Mouse (Mus musculus) mesoderm, embryonic 11.5 days (tissue): ENCODE results near the gene Ahctf1.
A peak's percentile ranks its signal among the peaks of the same experiment; 100 is the strongest.

ENCODE experiments used
- DNase-seq: peaks from one replicate; pipeline ENCODE4 v3.0.0-alpha.2; 2012; ENCODE audit warnings: low read depth, low spot score

Gene Ahctf1

DNA sequence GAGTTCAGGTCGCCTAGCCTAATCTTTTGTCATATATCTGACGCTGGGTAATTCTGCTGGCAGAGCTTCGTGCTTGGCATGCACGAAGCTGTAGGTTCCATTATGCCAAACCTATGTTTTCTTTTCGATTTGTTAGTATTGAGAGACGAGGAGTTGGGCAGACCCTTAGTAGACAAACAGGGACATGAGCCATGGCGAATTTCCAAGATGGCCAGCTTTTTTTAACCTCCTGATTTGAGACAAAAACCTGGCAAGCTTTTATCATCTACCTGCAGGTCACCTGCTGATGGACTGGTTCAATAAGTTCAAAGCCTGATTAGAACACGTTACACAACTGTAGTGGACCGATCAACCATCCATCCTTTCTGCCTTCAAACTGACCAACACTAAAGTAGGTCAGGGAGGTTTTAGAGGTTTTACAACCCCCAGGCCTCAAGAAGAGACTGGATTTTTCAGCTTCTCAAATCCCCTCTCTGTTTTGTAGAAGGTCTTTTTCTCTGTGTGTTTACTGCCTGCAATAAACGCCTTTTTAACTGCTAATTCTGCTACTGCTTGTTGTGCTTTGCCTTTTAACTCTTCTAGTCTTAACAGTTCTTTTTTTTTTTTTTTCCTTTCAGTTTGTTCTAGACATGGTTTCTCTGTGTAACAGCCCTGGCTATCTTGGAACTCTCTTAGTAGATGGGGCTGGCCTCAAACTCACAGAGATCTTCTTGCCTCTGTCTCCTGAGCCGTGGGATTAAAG is 831 bp upstream of the Ahctf1 start:
- DNase-seq: no peak

- DNase-seq: peak; percentile 48
These were observed 619 bp downstream of the Ahctf1 start, which contains the start of gene Gm10518 for GRCm38 (mm10) chr1:179802610-179803512. TSS of gene Gm10518 (plus strand) at chr1:179803376.

DNA sequence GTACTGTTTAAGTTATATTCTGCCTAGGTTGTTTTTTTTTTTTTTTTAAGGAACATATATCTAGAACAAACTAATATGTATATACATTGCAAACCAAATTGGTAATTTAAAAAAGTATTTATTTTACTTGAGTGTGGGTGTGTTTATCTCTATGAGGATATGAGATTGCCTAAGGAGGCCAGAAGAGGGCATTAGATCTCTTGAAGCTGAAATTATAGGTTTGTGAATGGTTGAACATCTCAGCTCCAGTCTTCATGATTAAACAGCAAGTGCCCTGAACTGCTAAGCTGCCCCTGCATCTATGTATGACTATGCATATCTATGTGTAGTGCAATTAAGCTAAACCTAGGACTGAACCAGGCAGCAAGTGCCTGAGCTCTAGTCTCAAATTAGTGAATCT is 4.7 kb downstream of the Ahctf1 start:
- DNase-seq: no peak

GRCm38 (mm10) chr1:179787281-179787680 is 16.2 kb downstream of the Ahctf1 start:
- no peak for DNase-seq

DNA sequence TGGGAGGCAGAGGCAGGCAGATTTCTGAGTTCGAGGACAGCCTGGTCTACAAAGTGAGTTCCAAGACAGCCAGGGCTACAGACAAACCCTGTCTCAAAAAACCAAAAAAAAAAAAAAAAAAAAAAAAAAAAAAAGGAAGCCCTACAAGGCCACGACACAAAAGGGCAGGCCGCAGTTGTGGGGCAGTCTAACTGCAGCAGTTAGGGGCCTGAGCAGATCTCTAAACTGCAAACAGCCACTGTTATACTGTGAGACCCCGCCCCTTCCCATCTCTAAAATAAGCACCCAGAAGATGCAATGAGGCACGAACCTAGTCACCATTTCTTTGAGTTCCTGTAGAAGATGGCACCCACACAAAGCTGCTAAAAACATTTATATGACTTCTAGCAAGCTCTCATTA is 18.0 kb downstream of the Ahctf1 start:
- no peak for DNase-seq

DNA sequence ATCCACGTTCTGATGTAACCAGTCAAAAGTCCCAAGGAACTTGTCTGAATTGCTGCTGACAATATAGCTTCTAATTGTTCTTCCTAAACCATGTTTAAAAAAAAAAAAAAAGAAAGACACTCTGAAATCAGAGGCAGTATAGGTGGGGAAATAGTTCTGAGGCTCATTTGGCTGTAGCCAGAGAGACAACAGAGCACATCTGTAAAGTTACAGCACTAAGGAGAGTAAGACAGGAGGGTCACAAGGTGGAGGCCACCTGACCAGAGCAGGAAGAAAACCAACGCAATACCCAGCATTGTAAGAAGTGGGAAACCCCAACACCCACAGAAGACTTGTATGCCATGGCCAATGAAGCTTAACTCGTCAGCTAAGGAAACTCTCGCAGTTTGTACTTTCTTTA is 19.4 kb downstream of the Ahctf1 start:
- no peak for DNase-seq

GRCm38 (mm10) chr1:179776831-179777230 is 26.6 kb downstream of the Ahctf1 start:
- no peak for DNase-seq

- DNase-seq: no peak
These were observed 42.9 kb downstream of the Ahctf1 start for GRCm38 (mm10) chr1:179760553-179760952.

DNA sequence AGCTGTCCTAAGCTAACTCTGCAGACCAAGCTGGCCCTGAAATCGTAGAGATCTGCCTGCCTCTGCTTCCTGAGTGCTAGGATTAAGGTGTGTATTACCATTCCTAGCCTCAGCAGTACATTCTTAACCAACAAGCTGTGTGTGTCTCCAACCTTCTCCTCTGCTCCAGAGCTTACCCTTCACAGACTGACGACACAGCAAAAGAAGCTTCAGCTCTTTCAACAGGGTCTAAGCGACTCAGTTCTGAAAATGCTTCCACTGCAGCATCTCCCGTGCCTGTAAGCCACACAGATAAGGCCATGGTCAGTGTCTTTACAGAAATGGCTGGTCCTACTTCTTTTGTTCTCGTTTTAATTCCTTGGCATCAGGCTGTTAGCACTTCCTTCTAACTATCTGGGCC is 43.4 kb downstream of the Ahctf1 start:
- DNase-seq: no peak

- no peak for DNase-seq
These were observed 47.0 kb downstream of the Ahctf1 start for GRCm38 (mm10) chr1:179756477-179756876.

GRCm38 (mm10) chr1:179753006-179753405 is 50.5 kb downstream of the Ahctf1 start:
- DNase-seq: no peak

DNA sequence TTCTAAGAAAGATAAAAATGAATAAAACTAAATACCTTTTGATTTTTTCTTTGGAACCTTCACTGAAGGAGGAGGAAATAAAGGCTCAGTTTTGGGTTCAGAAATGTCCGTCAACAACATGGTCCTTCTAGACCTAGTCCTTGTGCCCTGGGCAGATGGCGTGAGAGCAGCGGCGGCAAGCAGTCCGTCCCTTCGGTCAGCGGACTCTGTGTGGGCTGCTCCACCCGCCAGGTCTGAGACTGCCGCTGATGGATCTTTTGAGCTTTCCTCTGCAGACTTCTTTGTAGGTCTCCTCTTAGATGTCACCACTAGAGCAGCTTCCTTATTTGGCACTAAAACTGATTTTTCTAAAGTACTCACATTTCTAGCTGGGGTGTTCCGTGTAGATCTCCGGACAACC is 51.2 kb downstream of the Ahctf1 start:
- no peak for DNase-seq

DNA sequence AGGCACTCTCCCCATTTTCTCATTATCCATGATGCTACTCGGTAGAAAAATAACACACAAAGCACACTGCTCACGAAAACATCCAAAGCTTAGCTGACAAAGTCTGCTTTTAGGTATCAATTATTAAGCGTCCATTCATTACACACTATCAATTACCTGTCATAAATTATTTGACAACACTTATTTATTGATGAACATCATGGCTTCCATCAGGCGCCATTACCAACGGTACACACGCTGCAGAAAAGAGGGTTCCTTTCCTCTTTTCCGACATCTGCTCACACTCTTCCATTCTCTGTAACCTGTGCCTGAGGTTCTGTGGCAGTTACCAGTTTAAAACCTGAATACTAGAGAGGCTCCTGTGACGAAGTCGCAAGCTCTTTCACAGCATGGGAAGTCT is 58.3 kb downstream of the Ahctf1 start, which contains the start of gene Kif28:
Kif28 (minus strand) TSS at position 101 of the 400 bp plus-strand sequence.
- no peak for DNase-seq

- DNase-seq: no peak
These were observed 59.8 kb downstream of the Ahctf1 start for GRCm38 (mm10) chr1:179743593-179744193.

- no peak for DNase-seq
These were observed 67.0 kb downstream of the Ahctf1 start for GRCm38 (mm10) chr1:179736483-179736882.

- DNase-seq: peak; percentile 54
These were observed 68.7 kb downstream of the Ahctf1 start for GRCm38 (mm10) chr1:179734500-179735474.

GRCm38 (mm10) chr1:179731391-179731790 is 72.1 kb downstream of the Ahctf1 start:
- DNase-seq: no peak

DNA sequence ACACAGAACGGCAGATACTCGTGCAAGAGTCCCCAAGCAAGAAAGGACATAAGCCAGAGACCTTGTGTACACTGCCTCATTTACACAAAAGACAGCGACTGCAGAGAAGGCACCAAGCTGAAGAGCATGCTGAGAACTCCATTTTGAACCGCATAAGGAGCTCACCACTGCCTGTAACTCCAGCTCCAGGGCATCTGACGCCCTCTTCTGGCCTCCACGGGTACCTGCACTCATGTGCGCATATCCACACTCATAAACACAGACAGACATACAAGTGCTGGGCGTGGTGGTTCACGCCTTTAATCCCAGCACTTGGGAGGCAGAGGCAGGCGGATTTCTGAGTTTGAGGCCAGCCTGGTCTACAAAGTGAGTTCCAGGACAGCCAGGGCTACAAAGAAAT is 74.8 kb downstream of the Ahctf1 start:
- DNase-seq: no peak

DNA sequence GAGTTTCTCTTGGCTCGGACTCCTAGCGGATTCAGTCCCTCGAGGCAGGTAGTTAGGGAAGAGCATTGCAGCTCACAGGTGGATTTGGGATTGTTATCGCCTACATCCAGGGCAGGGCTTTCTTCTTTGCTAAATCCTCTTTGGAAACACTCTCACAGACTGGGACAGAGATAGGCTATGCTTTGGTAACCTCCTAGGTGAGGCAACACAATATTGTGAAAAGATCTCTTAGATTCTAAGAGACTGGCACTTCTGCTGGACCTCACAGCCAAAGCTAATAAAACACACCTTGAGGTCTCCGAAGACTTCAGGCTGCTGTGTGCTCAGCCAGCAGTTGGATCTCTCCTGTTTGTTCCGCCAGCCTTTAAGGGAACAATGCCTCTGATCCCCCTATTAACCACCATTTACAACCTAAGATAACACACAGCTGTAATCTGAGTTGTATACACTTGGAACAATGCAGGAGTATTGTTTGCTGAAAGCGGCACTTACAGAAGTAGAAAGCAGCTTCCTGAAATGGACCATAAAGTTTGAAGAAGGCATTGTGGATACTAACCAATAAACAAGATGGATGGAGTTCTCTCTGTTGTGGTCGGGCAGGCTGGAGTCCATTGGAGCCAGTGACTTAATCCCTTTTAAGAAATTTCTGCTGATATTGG is 80.5 kb downstream of the Ahctf1 start:
- DNase-seq: peak; percentile 25

DNA sequence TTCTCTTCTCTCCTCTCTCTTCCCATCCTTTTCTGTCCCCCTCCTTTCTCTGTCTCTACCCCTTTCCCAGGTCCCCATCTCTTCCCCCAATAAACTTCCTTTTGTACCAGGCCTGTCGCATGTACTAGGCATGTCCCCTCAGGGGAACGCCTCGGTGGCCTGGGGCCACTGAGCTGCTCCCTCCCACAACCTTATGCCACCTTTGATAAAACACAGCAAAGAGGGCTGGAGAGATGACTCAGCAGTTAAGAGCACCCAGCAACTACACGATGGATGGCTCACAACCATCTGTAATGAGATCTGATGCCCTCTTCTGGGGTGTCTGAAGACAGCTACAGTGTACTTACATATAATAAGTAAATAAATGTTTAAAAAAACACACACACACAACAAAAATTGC is 87.7 kb downstream of the Ahctf1 start:
- no peak for DNase-seq
